Mouse (Mus musculus): ENCODE data around the gene Iffo2. TPM values are rescaled to one million over a fixed set of nuclear protein-coding genes. Genes with fewer than 3 reads are reported as not detected.

Iffo2 gene
- polyA plus RNA-seq, 2 experiments: 0.56 to 1.4 TPM

DNA sequence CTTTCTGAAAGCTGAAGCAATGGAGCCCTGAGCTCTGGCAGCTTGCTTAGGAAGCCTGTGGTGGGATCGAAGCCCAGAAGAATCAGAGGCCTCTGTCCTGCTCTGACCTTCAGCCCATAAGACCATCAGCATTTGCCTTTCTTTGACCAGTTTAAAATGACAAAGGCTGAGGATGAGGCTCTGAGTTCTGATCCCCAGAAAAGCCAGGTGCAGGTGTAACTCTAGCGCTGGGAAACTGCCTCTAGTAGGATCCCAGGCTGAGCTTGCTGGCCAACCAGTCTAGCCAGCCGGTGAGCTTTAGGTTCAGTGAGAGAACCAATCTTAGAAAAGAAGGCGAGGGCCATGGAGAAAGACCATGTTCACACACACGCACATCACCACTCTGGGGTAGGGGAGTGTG is 42.0 kb upstream of the Iffo2 start:
- ATAC-seq (ENCODE audit: insufficient read depth): no peak
- no peak for TF ChIP-seq CTCF (IDR thresholded peaks at IDR 0.05; ENCODE audit: low read depth)
- no peak for TF ChIP-seq EP300 (IDR thresholded peaks at IDR 0.05; ENCODE audit: low read depth)
- no peak overlapping the region for H3K9ac ChIP-seq (replicated peaks)
- H3K4me1 ChIP-seq (replicated peaks; ENCODE audit: control insufficient read depth in 2 of 2, insufficient read depth in 2 of 2, low read length in 1 of 2): no peaks in the 10 kb centered on the region
- no peak overlapping the region for H3K27ac ChIP-seq
- no peak overlapping the region for H3K4me3 ChIP-seq (ENCODE audit: insufficient read depth in 1 of 2, low read depth in 2 of 2, low read length in 2 of 2)
- H3K27me3 ChIP-seq (ENCODE audit: control insufficient read depth, insufficient read depth, low read length): no peaks in the 10 kb centered on the region
- 85% methylated on average over 5 of the region's 5 CpGs for WGBS (ENCODE audit: insufficient replicate concordance)
- no peak overlapping the region for H3K4me2 ChIP-seq (ENCODE audit: low read depth)
- H3K36me3 ChIP-seq (replicated peaks; ENCODE audit: control insufficient read depth, insufficient read depth, low read depth): peaks cover 50% of the 10 kb centered on the region
- no peaks in the 10 kb centered on the region for H3K9me3 ChIP-seq (ENCODE audit: control insufficient read depth, low read length)
- DNase-seq (ENCODE audit: low read depth in 3 of 3, low spot score in 3 of 3): no peak

DNA sequence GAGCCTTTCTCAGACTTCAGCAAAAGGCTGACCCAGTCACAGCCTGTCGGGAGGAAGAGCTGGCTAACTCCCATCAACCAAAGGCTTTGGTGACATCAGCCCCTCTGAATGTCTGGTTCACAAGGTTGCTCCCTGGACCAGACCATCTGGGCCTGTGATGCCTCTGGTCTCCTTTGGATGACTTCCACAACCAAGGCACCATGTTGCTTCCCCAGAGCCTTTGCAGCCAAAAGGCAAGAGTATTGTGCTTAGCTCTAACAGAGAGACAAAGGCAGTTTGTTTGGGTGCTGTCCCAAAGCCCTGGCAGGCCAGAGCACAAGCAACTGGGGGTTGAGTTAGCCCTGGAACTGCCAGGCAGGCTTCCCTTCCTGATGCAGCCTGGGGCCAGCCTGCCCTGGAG is 40.4 kb upstream of the Iffo2 start:
- H3K4me3 ChIP-seq (ENCODE audit: insufficient read depth in 1 of 2, low read depth in 2 of 2, low read length in 2 of 2): no peak overlapping the region
- H3K4me1 ChIP-seq (replicated peaks; ENCODE audit: control insufficient read depth in 2 of 2, insufficient read depth in 2 of 2, low read length in 1 of 2): no peaks in the 10 kb centered on the region; a peak in 1 of 4 replicates
- no peak overlapping the region for H3K4me2 ChIP-seq (ENCODE audit: low read depth)
- TF ChIP-seq CTCF (IDR thresholded peaks at IDR 0.05; ENCODE audit: low read depth) (no peak), EP300 (IDR thresholded peaks at IDR 0.05; ENCODE audit: low read depth) (no peak)
- DNase-seq (ENCODE audit: low read depth in 3 of 3, low spot score in 3 of 3): no peak
- H3K36me3 ChIP-seq (replicated peaks; ENCODE audit: control insufficient read depth, insufficient read depth, low read depth): peaks cover 35% of the 10 kb centered on the region
- H3K9ac ChIP-seq (replicated peaks): no peak overlapping the region
- WGBS (ENCODE audit: insufficient replicate concordance): 84% methylated on average over 1 of the region's 1 CpGs
- no peak overlapping the region for H3K27ac ChIP-seq
- no peaks in the 10 kb centered on the region for H3K27me3 ChIP-seq (ENCODE audit: control insufficient read depth, insufficient read depth, low read length)
- no peak for ATAC-seq (ENCODE audit: insufficient read depth)
- no peaks in the 10 kb centered on the region for H3K9me3 ChIP-seq (ENCODE audit: control insufficient read depth, low read length)

DNA sequence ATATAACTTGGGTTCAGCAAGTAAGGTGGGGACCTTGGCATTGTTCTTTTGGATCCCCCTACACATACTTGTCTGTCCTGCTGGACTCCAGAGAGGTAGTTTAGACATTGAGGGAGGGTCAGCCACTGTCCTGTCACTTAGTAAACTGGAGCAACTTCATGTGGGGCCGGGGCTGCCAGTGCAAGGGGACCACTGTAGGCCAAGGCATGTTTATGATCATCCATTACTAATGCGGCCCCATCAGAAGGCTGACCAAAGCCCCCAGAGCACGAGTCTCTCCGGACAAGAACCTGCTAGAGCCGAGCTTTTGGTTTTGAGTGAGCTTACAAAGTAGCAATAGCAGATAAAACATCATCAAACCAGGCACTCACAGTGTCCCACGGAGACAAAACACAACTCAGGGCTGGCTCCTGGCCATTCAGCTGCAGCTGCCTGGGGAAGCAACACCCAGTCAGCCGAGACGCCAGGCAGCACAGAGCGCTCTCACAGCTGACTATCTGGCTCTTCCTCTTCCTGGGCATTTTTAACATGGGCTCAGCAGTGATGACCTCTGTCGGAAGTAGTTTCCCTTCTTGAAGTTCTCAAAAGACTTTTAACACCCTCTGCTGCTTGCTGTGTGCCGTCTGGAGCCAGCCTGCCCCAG is 39.8 kb upstream of the Iffo2 start:
- TF ChIP-seq CTCF (IDR thresholded peaks at IDR 0.05; ENCODE audit: low read depth): no peak
- no peak for TF ChIP-seq EP300 (IDR thresholded peaks at IDR 0.05; ENCODE audit: low read depth)
- ATAC-seq (ENCODE audit: insufficient read depth) (no peak), DNase-seq (ENCODE audit: low read depth in 3 of 3, low spot score in 3 of 3) (no peak)
- Histone ChIP-seq H3K27me3 (ENCODE audit: control insufficient read depth, insufficient read depth, low read length) (no peaks in the 10 kb centered on the region), H3K4me1 (replicated peaks; ENCODE audit: control insufficient read depth in 2 of 2, insufficient read depth in 2 of 2, low read length in 1 of 2) (no peaks in the 10 kb centered on the region; a peak in 1 of 4 replicates), H3K9me3 (ENCODE audit: control insufficient read depth, low read length) (no peaks in the 10 kb centered on the region), H3K27ac (no peak overlapping the region), H3K9ac (replicated peaks) (no peak overlapping the region), H3K36me3 (replicated peaks; ENCODE audit: control insufficient read depth, insufficient read depth, low read depth) (peaks cover 30% of the 10 kb centered on the region), H3K4me2 (ENCODE audit: low read depth) (no peak overlapping the region), H3K4me3 (ENCODE audit: insufficient read depth in 1 of 2, low read depth in 2 of 2, low read length in 2 of 2) (no peak overlapping the region)
- WGBS (ENCODE audit: insufficient replicate concordance): 77% methylated on average over 11 of the region's 11 CpGs

DNA sequence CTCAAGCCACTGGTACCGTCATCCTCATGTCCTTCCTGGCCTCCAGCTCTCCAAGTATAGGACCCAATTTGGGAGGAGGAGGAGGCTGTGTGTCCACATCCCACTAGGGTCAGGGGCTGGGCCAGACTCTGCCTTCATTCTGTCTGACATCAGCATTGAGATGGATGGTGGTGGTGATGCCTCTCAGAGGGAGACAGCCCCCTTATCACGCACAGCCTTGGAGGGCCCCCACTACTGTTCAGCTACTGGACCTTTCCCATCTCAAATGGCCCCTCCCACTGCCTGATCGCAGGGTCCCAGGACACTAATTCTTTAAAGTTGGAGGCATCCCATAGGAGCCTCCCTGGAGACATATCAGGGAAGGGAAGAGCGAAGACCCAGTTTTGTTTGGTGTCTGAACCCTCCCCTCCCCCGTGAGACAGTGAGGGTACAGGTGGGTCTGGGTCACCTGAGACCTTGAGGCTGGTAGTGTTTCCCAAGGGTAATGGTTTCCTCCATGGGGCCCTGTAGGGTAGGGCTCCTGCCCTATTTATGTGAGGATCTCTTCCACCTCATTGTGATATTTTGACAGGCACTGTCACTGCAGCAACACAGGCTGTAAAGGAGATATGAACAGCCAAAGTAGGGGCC is 38.7 kb upstream of the Iffo2 start:
- no peak for DNase-seq (ENCODE audit: low read depth in 3 of 3, low spot score in 3 of 3)

DNA sequence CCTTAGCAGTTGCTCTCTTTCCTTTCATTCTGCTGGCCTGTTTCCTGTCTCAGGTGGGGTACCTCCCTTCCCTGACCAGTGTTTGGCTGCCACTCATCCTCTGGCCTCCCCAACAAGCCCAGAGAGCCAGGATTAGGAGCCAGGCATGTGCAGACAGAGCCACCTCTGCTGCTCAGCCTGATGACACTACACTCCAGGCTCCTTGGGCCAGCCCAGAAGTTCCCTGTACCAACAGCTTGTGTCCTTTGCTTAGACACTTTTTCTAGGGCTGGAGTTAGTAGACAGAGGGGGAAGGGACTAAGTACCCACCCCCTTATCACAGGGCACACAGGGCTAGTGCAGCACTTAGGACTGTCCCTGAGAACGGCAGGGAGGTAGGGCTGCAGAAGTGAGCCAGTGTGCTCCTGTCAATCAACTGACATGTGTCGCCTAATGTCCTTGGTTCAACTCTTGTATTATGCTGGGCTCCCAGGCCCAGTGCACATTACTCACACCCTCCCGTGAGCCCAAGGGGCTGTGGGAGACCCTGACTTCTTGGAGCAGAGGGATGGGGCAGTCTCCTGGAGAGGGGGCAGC is 38.0 kb upstream of the Iffo2 start:
- 33% methylated on average over 3 of the region's 3 CpGs for WGBS (ENCODE audit: insufficient replicate concordance)
- Histone ChIP-seq H3K9ac (replicated peaks) (no peak overlapping the region), H3K4me2 (ENCODE audit: low read depth) (no peak overlapping the region), H3K4me3 (ENCODE audit: insufficient read depth in 1 of 2, low read depth in 2 of 2, low read length in 2 of 2) (no peak overlapping the region), H3K27me3 (ENCODE audit: control insufficient read depth, insufficient read depth, low read length) (no peaks in the 10 kb centered on the region), H3K9me3 (ENCODE audit: control insufficient read depth, low read length) (no peaks in the 10 kb centered on the region), H3K4me1 (replicated peaks; ENCODE audit: control insufficient read depth in 2 of 2, insufficient read depth in 2 of 2, low read length in 1 of 2) (no peaks in the 10 kb centered on the region; a peak in 1 of 4 replicates), H3K27ac (no peak overlapping the region), H3K36me3 (replicated peaks; ENCODE audit: control insufficient read depth, insufficient read depth, low read depth) (peaks cover 21% of the 10 kb centered on the region)
- ATAC-seq (ENCODE audit: insufficient read depth) (peak; percentile 29; the same call in 1 of the 2 replicates), DNase-seq (ENCODE audit: low read depth in 3 of 3, low spot score in 3 of 3) (no peak)
- TF ChIP-seq CTCF (IDR thresholded peaks at IDR 0.05; ENCODE audit: low read depth): no peak
- TF ChIP-seq EP300 (IDR thresholded peaks at IDR 0.05; ENCODE audit: low read depth): no peak

More for the DNA sequence above, 38.7 kb upstream of the Iffo2 start:
- 84% methylated on average over 5 of the region's 5 CpGs for WGBS (ENCODE audit: insufficient replicate concordance)
- no peak overlapping the region for H3K9ac ChIP-seq (replicated peaks)
- TF ChIP-seq CTCF (IDR thresholded peaks at IDR 0.05; ENCODE audit: low read depth): no peak
- TF ChIP-seq EP300 (IDR thresholded peaks at IDR 0.05; ENCODE audit: low read depth): no peak
- H3K4me2 ChIP-seq (ENCODE audit: low read depth): no peak overlapping the region
- no peaks in the 10 kb centered on the region for H3K9me3 ChIP-seq (ENCODE audit: control insufficient read depth, low read length)
- no peak overlapping the region for H3K27ac ChIP-seq
- no peak for ATAC-seq (ENCODE audit: insufficient read depth)
- H3K36me3 ChIP-seq (replicated peaks; ENCODE audit: control insufficient read depth, insufficient read depth, low read depth): peaks cover 24% of the 10 kb centered on the region
- H3K4me1 ChIP-seq (replicated peaks; ENCODE audit: control insufficient read depth in 2 of 2, insufficient read depth in 2 of 2, low read length in 1 of 2): no peaks in the 10 kb centered on the region; a peak in 1 of 4 replicates
- H3K4me3 ChIP-seq (ENCODE audit: insufficient read depth in 1 of 2, low read depth in 2 of 2, low read length in 2 of 2): no peak overlapping the region
- no peaks in the 10 kb centered on the region for H3K27me3 ChIP-seq (ENCODE audit: control insufficient read depth, insufficient read depth, low read length)

Data from liver, embryonic 14.5 days (tissue).